Mouse (Mus musculus) small intestine, adult 2 months (tissue): ENCODE data around the gene Slc25a23. TPM values are rescaled to one million over a fixed set of nuclear protein-coding genes. Genes with fewer than 3 reads are reported as not detected.

Experiments
- H3K27ac ChIP-seq: fragments of 200-500 bp; 2 replicates; pipeline ENCODE4 v1.5.1; 2012; ENCODE audit warnings: low read depth, low read length, control low read depth, inconsistent platforms; ENCODE audit not compliant: insufficient read depth
- H3K27me3 ChIP-seq: fragments of 200-500 bp; 2 replicates; pipeline ENCODE4 v1.6.1; 2012; ENCODE audit warnings: mild to moderate bottlenecking, moderate library complexity, low read length, inconsistent platforms; ENCODE audit not compliant: control insufficient read depth, insufficient read depth
- H3K36me3 ChIP-seq: fragments of 200-500 bp; 2 replicates; pipeline ENCODE4 v1.6.1; 2012; ENCODE audit warnings: mild to moderate bottlenecking, low read length, control low read depth, inconsistent platforms; ENCODE audit not compliant: control insufficient read depth, insufficient read depth
- H3K4me1 ChIP-seq: fragments of 200-500 bp; 2 replicates; pipeline ENCODE4 v1.6.1; 2012; ENCODE audit warnings: low read length, inconsistent platforms, mixed read lengths; ENCODE audit not compliant: control insufficient read depth, insufficient read depth, insufficient read length
- H3K4me3 ChIP-seq: fragments of 200-500 bp; 2 replicates; pipeline ENCODE4 v1.5.1; 2012; ENCODE audit warnings: low read depth, mild to moderate bottlenecking, control low read depth, inconsistent platforms, low read length, moderate library complexity
- CTCF ChIP-seq: fragments of 200-500 bp; IDR thresholded peaks from 2 replicates; pipeline ENCODE4 v1.5.1; 2012; ENCODE audit warnings: low read depth, mild to moderate bottlenecking, control low read depth, inconsistent platforms, low read length, moderate library complexity, mixed read lengths; ENCODE audit not compliant: insufficient replicate concordance, insufficient read length; ENCODE audit errors: extremely low read depth
- POLR2A ChIP-seq: fragments of 200-500 bp; IDR thresholded peaks from 2 replicates; pipeline ENCODE4 v1.6.1; 2012; ENCODE audit warnings: low read depth, mild to moderate bottlenecking, control low read depth, inconsistent platforms, low read length, moderate library complexity
- WGBS: fragments of 180-500 bp; shearing (Covaris S2); methylation state at CpG from one replicate; pipeline ENCODE4 v1.1.7; 2018; 5-methylcytosine and 5-hydroxymethylcytosine counted together
- polyA plus RNA-seq: library from polyadenylated mRNA; depleted of rRNA; stranded (reverse); fragments of >200 nt; gene quantifications from 2 replicates; pipeline ENCODE4 v1.2.3, GENCODE M21; 2012

The Slc25a23 gene
- polyA plus RNA-seq, 1 experiment, result 13.3 TPM

DNA sequence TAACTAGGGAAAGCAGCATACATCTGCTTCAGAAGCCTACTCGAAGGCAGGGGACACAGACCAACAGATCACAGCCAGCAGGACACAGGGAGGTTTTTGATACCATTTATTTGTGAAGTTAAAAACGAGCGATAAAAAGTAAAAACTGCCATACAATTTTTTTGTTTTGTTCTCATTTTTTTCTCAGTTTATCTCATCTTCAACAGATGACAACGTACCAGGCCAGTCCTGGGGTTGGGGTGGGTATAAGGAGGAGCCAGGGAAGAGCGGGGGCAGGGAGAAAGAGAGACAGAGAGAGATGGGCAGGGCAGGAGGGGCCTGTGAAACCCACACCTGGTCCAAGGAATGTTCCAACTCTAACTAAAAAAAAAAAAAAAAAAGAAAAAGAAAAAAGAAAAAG is 38.7 kb downstream of the Slc25a23 start:
- TF ChIP-seq POLR2A (no peak), CTCF (no peak)
- Histone ChIP-seq H3K27ac (no peak overlapping the region), H3K27me3 (no peaks in the 10 kb centered on the region), H3K4me1 (no peaks in the 10 kb centered on the region), H3K4me3 (no peak overlapping the region), H3K36me3 (peaks cover 41% of the 10 kb centered on the region)
- WGBS, result 82% methylated on average over 5 of the region's 5 CpGs

- WGBS, result 80% methylated on average over 2 of the region's 2 CpGs
- Histone ChIP-seq H3K4me1 (no peaks in the 10 kb centered on the region), H3K27ac (no peak overlapping the region), H3K27me3 (no peaks in the 10 kb centered on the region), H3K36me3 (peaks cover 29% of the 10 kb centered on the region), H3K4me3 (no peak overlapping the region)
- no peak for TF ChIP-seq POLR2A
Observed at GRCm38 (mm10) chr17:57019693-57020092, 40.0 kb downstream of the Slc25a23 start.

DNA sequence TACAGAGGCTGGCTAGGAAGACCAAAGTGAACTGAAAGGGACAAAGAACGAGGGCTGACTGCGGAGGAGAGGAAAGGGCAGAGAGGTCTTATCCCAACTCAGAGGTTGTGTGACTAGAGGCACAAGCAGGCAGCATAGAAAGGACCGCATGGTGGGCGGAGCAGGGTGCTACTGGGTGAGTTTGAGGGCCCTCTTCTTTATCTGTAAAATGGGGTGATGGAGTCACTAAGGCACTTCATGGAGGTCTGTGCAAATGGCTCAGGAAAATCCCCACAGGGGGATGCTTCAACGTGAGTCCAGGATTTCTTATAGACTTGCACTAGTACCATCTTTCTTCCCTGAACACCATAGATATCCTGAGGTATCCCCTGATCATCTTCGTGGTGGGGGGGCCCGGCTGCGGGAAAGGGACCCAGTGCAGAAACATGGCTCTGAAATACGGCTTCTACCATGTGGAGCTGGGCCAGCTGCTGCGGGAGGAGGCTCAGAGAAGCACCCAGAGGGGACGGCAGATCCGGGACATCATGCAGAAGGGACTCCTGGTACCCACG is 47.3 kb downstream of the Slc25a23 start:
- Histone ChIP-seq H3K27me3 (no peaks in the 10 kb centered on the region), H3K4me1 (peaks cover 7% of the 10 kb centered on the region; the same call in 1 of the 2 replicates), H3K4me3 (no peak overlapping the region), H3K27ac (no peak overlapping the region), H3K36me3 (peaks cover 10% of the 10 kb centered on the region)
- TF ChIP-seq CTCF, result no peak
- no peak for TF ChIP-seq POLR2A
- WGBS, result 80% methylated on average over 13 of the region's 13 CpGs

DNA sequence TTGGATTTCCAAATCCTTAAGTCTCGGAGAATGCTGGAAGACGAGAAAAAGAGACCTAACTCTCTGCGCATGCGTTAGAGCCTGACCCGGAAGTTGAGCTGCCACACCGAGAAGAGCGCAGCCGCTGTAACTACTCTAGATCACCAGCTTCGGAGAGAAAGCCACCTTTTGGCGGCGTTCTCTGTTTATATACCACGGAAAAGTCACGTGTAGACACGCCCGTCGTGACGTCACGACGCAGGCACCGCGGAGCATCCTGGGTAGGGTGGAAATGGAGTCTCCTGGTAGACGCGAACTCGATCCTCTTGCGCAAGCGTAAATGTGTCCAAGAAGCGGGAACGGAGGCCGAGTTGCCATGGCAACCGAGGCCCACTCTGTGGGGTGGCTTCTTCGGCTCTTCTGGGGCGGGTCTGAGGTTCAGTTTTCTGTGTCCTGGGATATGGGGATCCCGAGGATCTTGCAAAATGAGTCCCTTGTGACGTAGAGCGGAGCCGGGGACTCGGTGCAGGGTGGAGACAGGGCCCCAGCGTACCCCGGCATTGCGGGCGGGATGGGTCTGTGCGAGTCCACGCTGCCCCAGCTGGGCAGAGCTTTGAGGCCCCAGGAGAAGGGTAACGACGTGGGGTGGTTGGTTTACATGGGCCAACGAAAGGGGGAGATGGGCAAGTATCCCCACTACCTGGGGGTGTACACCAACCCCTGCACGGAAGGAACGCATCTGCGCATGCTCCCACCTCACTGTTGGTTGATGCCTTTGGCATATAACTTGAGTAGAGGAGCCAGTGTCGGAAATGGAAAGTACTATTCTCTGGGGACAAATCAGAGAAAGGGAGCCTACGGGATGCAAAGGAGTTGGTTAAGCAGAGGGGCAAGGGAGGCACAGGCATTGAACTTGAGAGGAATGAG is 48.2 kb downstream of the Slc25a23 start, which contains the start of the genes Gtf2f1 and Gm17949:
Gene Gtf2f1 (minus strand): TSS at position 53 of the 906 bp plus-strand sequence.
Gene Gm17949 (plus strand): TSS at position 234 of the 906 bp plus-strand sequence.
- no peak for TF ChIP-seq CTCF
- TF ChIP-seq POLR2A, result peak; percentile 99
- WGBS, result 1% methylated on average over 51 of the region's 51 CpGs

DNA sequence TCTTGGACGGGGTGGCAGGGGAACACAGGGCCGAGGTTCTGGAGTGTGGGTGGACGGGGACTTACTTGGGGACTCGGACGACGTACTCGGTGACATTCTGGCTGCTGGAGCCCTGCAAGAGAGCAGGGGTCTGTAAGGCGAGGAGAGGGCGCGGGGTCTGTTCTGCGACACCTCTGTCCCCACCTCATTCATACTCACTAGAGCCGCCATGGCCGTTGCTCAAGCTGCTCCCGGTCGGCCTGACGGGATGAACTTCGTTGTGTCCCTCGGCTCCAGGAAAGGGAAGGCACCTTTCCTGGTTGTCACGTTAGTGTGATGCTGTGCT is 48.8 kb downstream of the Slc25a23 start:
- Histone ChIP-seq H3K27ac (peak overlapping the region; percentile 63), H3K36me3 (peaks cover 24% of the 10 kb centered on the region), H3K27me3 (no peaks in the 10 kb centered on the region), H3K4me1 (peaks cover 7% of the 10 kb centered on the region; the same call in 1 of the 2 replicates), H3K4me3 (peak overlapping the region; percentile 81)
- no peak for TF ChIP-seq CTCF
- no peak for TF ChIP-seq POLR2A
- 0% methylated on average over 19 of the region's 19 CpGs for WGBS

More for the DNA sequence above, 48.2 kb downstream of the Slc25a23 start, which contains the start of the genes Gtf2f1 and Gm17949:
- Histone ChIP-seq H3K4me1 (peaks cover 7% of the 10 kb centered on the region; the same call in 1 of the 2 replicates), H3K27me3 (no peaks in the 10 kb centered on the region), H3K27ac (peak within 1 kb of the TSS; percentile 63), H3K36me3 (peaks cover 18% of the 10 kb centered on the region), H3K4me3 (peak within 1 kb of the TSS; percentile 81)

- no peak for TF ChIP-seq POLR2A
- TF ChIP-seq CTCF, result peak; percentile 15; the same call in 1 of the 2 replicates
- 96% methylated on average over 13 of the region's 13 CpGs for WGBS
- Histone ChIP-seq H3K36me3 (peaks cover 55% of the 10 kb centered on the region), H3K4me1 (peaks cover 7% of the 10 kb centered on the region; the same call in 1 of the 2 replicates), H3K27ac (no peak overlapping the region), H3K4me3 (no peak overlapping the region), H3K27me3 (no peaks in the 10 kb centered on the region)
Observed at GRCm38 (mm10) chr17:57007137-57007905, 52.3 kb downstream of the Slc25a23 start.

GRCm38 (mm10) chr17:57003994-57004393 is 55.7 kb downstream of the Slc25a23 start:
- no peak overlapping the region for H3K27ac ChIP-seq
- H3K36me3 ChIP-seq, result peaks cover 56% of the 10 kb centered on the region
- H3K4me1 ChIP-seq, result no peaks in the 10 kb centered on the region
- H3K4me3 ChIP-seq, result no peak overlapping the region
- no peaks in the 10 kb centered on the region for H3K27me3 ChIP-seq
- TF ChIP-seq POLR2A (no peak), CTCF (no peak)
- 93% methylated on average over 7 of the region's 7 CpGs for WGBS
